Comparison of ENCODE assay signal across 27 mouse cellular contexts in the genomic region with DNA sequence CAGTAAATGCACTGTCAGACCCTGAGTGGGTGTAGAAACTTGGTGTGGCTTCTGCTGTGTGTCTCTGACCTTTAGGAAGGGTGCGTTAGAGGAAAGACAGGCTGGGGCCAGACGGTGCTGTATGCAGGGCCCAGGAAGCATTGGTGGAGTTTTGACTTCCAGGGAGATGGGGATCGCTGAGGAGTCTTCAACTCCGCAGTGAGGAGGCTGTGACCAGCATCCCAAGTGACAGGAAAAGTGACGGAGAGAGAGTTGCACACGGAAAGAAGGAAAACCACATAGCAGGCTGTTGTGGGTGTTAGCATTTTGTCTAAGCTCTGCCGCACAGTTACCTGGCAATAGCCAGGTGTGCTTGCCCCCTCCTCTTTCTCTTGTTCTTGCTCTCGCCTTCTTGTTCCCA. TPM values are rescaled to one million over a fixed set of nuclear protein-coding genes. Genes with fewer than 3 reads are reported as not detected.
DNase-seq lines count a peak whose midpoint lies in the region; ATAC-seq and TF ChIP-seq lines count a peak whose summit lies in the region.
"Had no signal": no experiment of that assay in that cellular context is flagged by ENCODE, and none has a peak within 500 bp of the region (broad histone marks: within the 10 kb centered on the region; RNA-seq: fewer than 3 reads in every experiment).

No protein-coding gene starts in this region.

- no peak for TF ChIP-seq EP300 in liver, postnatal 0 days (IDR thresholded peaks at IDR 0.05; ENCODE audit: low read depth)

- no peak overlapping the region for H3K4me3 ChIP-seq in liver, postnatal 0 days (ENCODE audit: low read depth, low read length)
- H3K4me3 ChIP-seq in liver, embryonic 12.5 days: no peak overlapping the region
- no peak overlapping the region for H3K4me3 ChIP-seq in bone marrow macrophage, adult 2 months (ENCODE audit: insufficient read depth, low read length)
- H3K4me3 ChIP-seq: erythroblast, embryonic 14.5 days; forebrain, embryonic 12.5 days; heart, adult 2 months; heart, embryonic 13.5 days had no signal

- peaks cover 4% of the 10 kb centered on the region; the same call in 1 of the 2 replicates for H3K27me3 ChIP-seq in liver, postnatal 0 days (ENCODE audit: insufficient read depth, low read length)
- H3K27me3 ChIP-seq in liver, embryonic 12.5 days (replicated peaks): peaks cover 70% of the 10 kb centered on the region
- H3K27me3 ChIP-seq: forebrain, embryonic 12.5 days; Patski had no signal

- no peaks in the 10 kb centered on the region for H3K36me3 ChIP-seq in liver, postnatal 0 days (replicated peaks; ENCODE audit: insufficient read depth, low read length)
- no peaks in the 10 kb centered on the region for H3K36me3 ChIP-seq in liver, embryonic 12.5 days
- H3K36me3 ChIP-seq: forebrain, embryonic 12.5 days; heart, embryonic 13.5 days had no signal

- no peak overlapping the region for H3K9ac ChIP-seq in liver, postnatal 0 days (replicated peaks)
- no peak overlapping the region for H3K9ac ChIP-seq in liver, embryonic 12.5 days
- H3K9ac ChIP-seq: forebrain, embryonic 12.5 days; heart, embryonic 13.5 days; hindbrain, embryonic 14.5 days had no signal

- H3K4me2 ChIP-seq in liver, postnatal 0 days (ENCODE audit: low read depth, low read length): no peak overlapping the region
- H3K4me2 ChIP-seq in liver, embryonic 12.5 days: no peak overlapping the region
- H3K4me2 ChIP-seq: forebrain, embryonic 12.5 days; hindbrain, embryonic 14.5 days had no signal

- no peak for TF ChIP-seq CTCF in liver, postnatal 0 days (IDR thresholded peaks at IDR 0.05; ENCODE audit: low read depth)
- TF ChIP-seq CTCF in bone marrow macrophage, adult 2 months (IDR thresholded peaks at IDR 0.05; ENCODE audit: low read depth, low read length): no peak

- ATAC-seq in liver, postnatal 0 days: no peak
- ATAC-seq in liver, embryonic 12.5 days: no peak
- peak; percentile 26 for ATAC-seq in CD4-positive, CD25-positive, alpha-beta regulatory T cell, adult 4 months
- ATAC-seq in megakaryocyte, adult 5-6 weeks (ENCODE audit: poor library complexity, severe bottlenecking): 0 out of 2 replicates have a peak, but pooled peaks have one; percentile 12
- ATAC-seq: lung, postnatal 0 days; Patski had no signal

- H3K4me1 ChIP-seq in liver, postnatal 0 days (ENCODE audit: insufficient read depth): peaks cover 42% of the 10 kb centered on the region
- peaks cover 29% of the 10 kb centered on the region for H3K4me1 ChIP-seq in liver, embryonic 12.5 days
- H3K4me1 ChIP-seq in bone marrow macrophage, adult 2 months (ENCODE audit: control insufficient read depth, insufficient read depth, low read length): peaks cover 42% of the 10 kb centered on the region

- H3K9me3 ChIP-seq in liver, postnatal 0 days (ENCODE audit: low read length): no peaks in the 10 kb centered on the region
- no peaks in the 10 kb centered on the region for H3K9me3 ChIP-seq in liver, embryonic 12.5 days (replicated peaks)
- H3K9me3 ChIP-seq: forebrain, embryonic 12.5 days; heart, embryonic 13.5 days had no signal

- TF ChIP-seq POLR2A in bone marrow macrophage, adult 2 months (IDR thresholded peaks at IDR 0.05; ENCODE audit: borderline replicate concordance, low read depth, low read length): no peak

- WGBS in liver, postnatal 0 days (ENCODE audit: insufficient replicate concordance): 60% methylated on average over 8 of the region's 8 CpGs
- WGBS in liver, embryonic 12.5 days (ENCODE audit: insufficient replicate concordance): 57% methylated on average over 8 of the region's 8 CpGs

- peak overlapping the region; percentile 58; the same call in 1 of the 2 replicates for H3K27ac ChIP-seq in liver, postnatal 0 days (ENCODE audit: low read depth)
- no peak overlapping the region for H3K27ac ChIP-seq in liver, embryonic 12.5 days
- peak overlapping the region; percentile 19; the same call in 1 of the 2 replicates for H3K27ac ChIP-seq in bone marrow macrophage, adult 2 months (ENCODE audit: insufficient read depth, low read depth, low read length)
- H3K27ac ChIP-seq: forebrain, embryonic 12.5 days; heart, adult 2 months; heart, embryonic 13.5 days; hindbrain, embryonic 14.5 days; kidney, postnatal 0 days had no signal

- DNase-seq in liver, postnatal 0 days: no peak
- no peak for DNase-seq in cerebellum, adult 11-12 months
- no peak for DNase-seq in c-Kit-positive CD71-positive TER-119-positive erythroid progenitor cells, embryonic 14.5 days (ENCODE audit: low spot score)
- DNase-seq in layer of hippocampus, postnatal 25 days (ENCODE audit: extremely low spot score in 1 of 2, low spot score in 1 of 2): no peak
- DNase-seq: adrenal gland, postnatal 25 days; B cell, adult 2 months; cerebellum, adult 9-11 months; gastrocnemius, postnatal 25 days; heart, adult 2 months; heart, postnatal 10 days; kidney, adult 18-20 months; liver; lung, adult 18-20 months; midbrain, embryonic 14.5 days; spleen, adult 18-20 months; thymus, postnatal 14 days had no signal

RNA-seq across cellular contexts. Expression of gene Arhgap25, which starts 3.2 kb away (rescaled TPM):
- 6.0 TPM in 2 replicates for polyA plus RNA-seq in liver, postnatal 0 days (2015; fragmentation: Nextera tagmentation; extraction: Ambion mirVana)
- 5.2 and 5.4 TPM in 2 replicates for polyA plus RNA-seq in liver, embryonic 12.5 days (2016; fragmentation: Nextera tagmentation; extraction: Ambion mirVana)
- 100 to 1,000 TPM; 109 to 197 TPM for polyA plus RNA-seq in CD4-positive, CD25-positive, alpha-beta regulatory T cell, adult 4 months (2017; shearing (Covaris generic))
- 66.3 and 69.0 TPM in 2 replicates for polyA plus RNA-seq in bone marrow macrophage, adult 2 months (2012; ENCODE audit: insufficient read depth, insufficient read length, missing spikeins)
- 27.9 and 35.5 TPM in 2 replicates for total RNA-seq in megakaryocyte, adult 5-6 weeks (2015)
- total RNA-seq in megakaryocyte, adult 5-6 weeks (2017): 74.4 TPM in 2 replicates
- total RNA-seq in layer of hippocampus, postnatal 25 days (2021): 1 to 10 TPM; 2.8 to 3.3 TPM
- polyA plus RNA-seq: erythroblast, embryonic 14.5 days had no signal

RNA-seq across cellular contexts. Expression of gene Prokr1, which starts 54.3 kb away (rescaled TPM):
- polyA plus RNA-seq in liver, postnatal 0 days (2015; fragmentation: Nextera tagmentation; extraction: Ambion mirVana): 1.1 and 1.6 TPM in 2 replicates
- 4.3 and 4.8 TPM in 2 replicates for polyA plus RNA-seq in liver, embryonic 12.5 days (2016; fragmentation: Nextera tagmentation; extraction: Ambion mirVana)
- under 1 TPM in 1 of 2 experiments, not detected in 1; 0.32 TPM for polyA plus RNA-seq in CD4-positive, CD25-positive, alpha-beta regulatory T cell, adult 4 months (2017; shearing (Covaris generic))
- polyA plus RNA-seq in bone marrow macrophage, adult 2 months (2012; ENCODE audit: insufficient read depth, insufficient read length, missing spikeins): 0.70 and 1.1 TPM in 2 replicates
- 0.11 and 0.29 TPM in 2 replicates for total RNA-seq in megakaryocyte, adult 5-6 weeks (2015)
- 0.08 and 0.26 TPM in 2 replicates for total RNA-seq in megakaryocyte, adult 5-6 weeks (2017)
- under 1 TPM; 0.19 to 0.52 TPM for total RNA-seq in layer of hippocampus, postnatal 25 days (2021)

Comparison
In these comparisons a context has a peak if more than half of its experiments do, and no peak if none do; other contexts are left out.
1. ATAC-seq: peak in CD4-positive, CD25-positive, alpha-beta regulatory T cell, adult 4 months (single experiment) and megakaryocyte, adult 5-6 weeks (single experiment); none in liver, postnatal 0 days (single experiment) and liver, embryonic 12.5 days (single experiment).